Mouse (Mus musculus) liver, postnatal 0 days (tissue): Measurements from ENCODE around the gene Mylk. TPM values are rescaled to one million over a fixed set of nuclear protein-coding genes. Genes with fewer than 3 reads are reported as not detected.
"Not testable (repeated sequence)": the region's sequence is repeated elsewhere in the genome, so short reads cannot be mapped to it uniquely, and the experiment has no call there.

Experiments used
- ATAC-seq: fragments of 200-750 bp; cut with Nextera tagmentation; 2 replicates; pipeline ENCODE4 v1.8.0; 2017; ENCODE audit warnings: mild to moderate bottlenecking, moderate library complexity
- DNase-seq: peaks from one replicate; pipeline ENCODE4 v3.0.0-alpha.2; 2016
- H3K27ac ChIP-seq: fragments of 300-500 bp; sonication (generic); 2 replicates; pipeline ENCODE4 v1.5.1; 2014; ENCODE audit warnings: antibody characterized with exemption, moderate library complexity, mild to moderate bottlenecking, low read depth
- H3K27me3 ChIP-seq: fragments of 300-500 bp; sonication (generic); 2 replicates; pipeline ENCODE4 v1.6.1; 2014; ENCODE audit warnings: low read length, control low read depth, mixed read lengths; ENCODE audit not compliant: insufficient read depth
- H3K36me3 ChIP-seq: fragments of 300-500 bp; sonication (generic); replicated peaks from 2 replicates; pipeline ENCODE4 v1.6.1; 2014; ENCODE audit warnings: mild to moderate bottlenecking, control low read depth, low read length, moderate library complexity, mixed read lengths; ENCODE audit not compliant: insufficient read depth
- H3K4me1 ChIP-seq: fragments of 300-500 bp; sonication (generic); 2 replicates; pipeline ENCODE4 v1.6.1; 2014; ENCODE audit warnings: antibody characterized with exemption, mild to moderate bottlenecking, control low read depth; ENCODE audit not compliant: insufficient read depth
- H3K4me2 ChIP-seq: fragments of 300-500 bp; sonication (generic); 2 replicates; pipeline ENCODE4 v1.6.1; 2014; ENCODE audit warnings: low read depth, mild to moderate bottlenecking, low read length, moderate library complexity, mixed read lengths
- H3K4me3 ChIP-seq: fragments of 300-500 bp; sonication (generic); 2 replicates; pipeline ENCODE4 v1.5.1; 2014; ENCODE audit warnings: low read depth, low read length
- H3K9ac ChIP-seq: fragments of 300-500 bp; sonication (generic); replicated peaks from 2 replicates; pipeline ENCODE4 v1.6.1; 2014; ENCODE audit warnings: mild to moderate bottlenecking, moderate library complexity
- H3K9me3 ChIP-seq: fragments of 300-500 bp; sonication (generic); 2 replicates; pipeline ENCODE4 v1.6.1; 2016; ENCODE audit warnings: mild to moderate bottlenecking, control low read depth, low read length, mixed read lengths
- CTCF ChIP-seq: sonication (generic); IDR thresholded peaks from 2 replicates; pipeline ENCODE4 v1.5.1; 2016; ENCODE audit warnings: antibody characterized with exemption, low read depth
- EP300 ChIP-seq: IDR thresholded peaks from 2 replicates; pipeline ENCODE4 v1.6.1; 2016; ENCODE audit warnings: antibody characterized with exemption, low read depth, mild to moderate bottlenecking
- WGBS: fragments of 180-500 bp; shearing (Covaris S2); extraction: QIAGEN DNeasy Blood & Tissue Kit; methylation state at CpG from one replicate; pipeline ENCODE4 v1.1.7; 2014; ENCODE audit not compliant: insufficient replicate concordance; 5-methylcytosine and 5-hydroxymethylcytosine counted together
- polyA plus RNA-seq: library from polyadenylated mRNA; unstranded; fragments of >200 nt; fragmentation: Nextera tagmentation; extraction: Ambion mirVana; gene quantifications from 2 replicates; pipeline ENCODE4 v1.2.1, GENCODE M21; 2015

Mylk gene
- polyA plus RNA-seq, result 4.9 and 5.6 TPM in 2 replicates

- peak; percentile 95 for ATAC-seq
- Histone ChIP-seq H3K27me3 (peaks cover 8% of the 10 kb centered on the region), H3K36me3 (no peaks in the 10 kb centered on the region), H3K9me3 (no peaks in the 10 kb centered on the region), H3K27ac (no peak within 1 kb of the TSS), H3K4me3 (peak within 1 kb of the TSS; percentile 43), H3K4me1 (peaks cover 7% of the 10 kb centered on the region; the same call in 1 of the 2 replicates), H3K9ac (peak within 1 kb of the TSS; percentile 37; the same call in 1 of the 2 replicates), H3K4me2 (peak within 1 kb of the TSS; percentile 73)
- under 1% methylated on average over 47 of the region's 48 CpGs for WGBS
- DNase-seq, result peak; percentile 88
- no peak for TF ChIP-seq CTCF
- no peak for TF ChIP-seq EP300
Observed at GRCm38 (mm10) chr16:34745065-34745585, at the start of gene Mylk. TSS of gene Mylk (plus strand) at chr16:34745210.

GRCm38 (mm10) chr16:34698721-34699120 lies 46.3 kb upstream of the Mylk start:
- 67% methylated on average over 3 of the region's 3 CpGs for WGBS

GRCm38 (mm10) chr16:34700165-34700827 lies 44.7 kb upstream of the Mylk start:
- TF ChIP-seq CTCF (peak; percentile 86), EP300 (no peak)
- H3K27me3 ChIP-seq, result no peaks in the 10 kb centered on the region
- WGBS, result 21% methylated on average over 7 of the region's 7 CpGs
- peaks cover 5% of the 10 kb centered on the region; the same call in 1 of the 2 replicates for H3K36me3 ChIP-seq
- no peak overlapping the region for H3K4me3 ChIP-seq
- DNase-seq, result peak; percentile 74
- no peaks in the 10 kb centered on the region for H3K4me1 ChIP-seq
- H3K27ac ChIP-seq, result no peak overlapping the region
- no peak overlapping the region for H3K9ac ChIP-seq
- H3K9me3 ChIP-seq, result no peaks in the 10 kb centered on the region
- ATAC-seq, result peak; percentile 89
- no peak overlapping the region for H3K4me2 ChIP-seq

More at GRCm38 (mm10) chr16:34698721-34699120, 46.3 kb upstream of the Mylk start:
- H3K4me2 ChIP-seq, H3K36me3 ChIP-seq, H3K4me3 ChIP-seq, DNase-seq, ATAC-seq, H3K27ac ChIP-seq, H3K4me1 ChIP-seq, H3K27me3 ChIP-seq, H3K9me3 ChIP-seq, H3K9ac ChIP-seq: not testable (repeated sequence)

- DNase-seq, result no peak
- H3K9me3 ChIP-seq, result no peaks in the 10 kb centered on the region
- ATAC-seq, result no peak
- H3K9ac ChIP-seq, result no peak overlapping the region
- 75% methylated on average over 6 of the region's 6 CpGs for WGBS
- no peak for TF ChIP-seq CTCF
- H3K4me1 ChIP-seq, result no peaks in the 10 kb centered on the region
- no peak overlapping the region for H3K27ac ChIP-seq
- H3K27me3 ChIP-seq, result no peaks in the 10 kb centered on the region
- peaks cover 5% of the 10 kb centered on the region; the same call in 1 of the 2 replicates for H3K36me3 ChIP-seq
- no peak overlapping the region for H3K4me3 ChIP-seq
- H3K4me2 ChIP-seq, result no peak overlapping the region
Observed at GRCm38 (mm10) chr16:34700828-34701216, 44.2 kb upstream of the Mylk start.

GRCm38 (mm10) chr16:34706019-34706418 lies 39.0 kb upstream of the Mylk start:
- Histone ChIP-seq H3K36me3 (peaks cover 9% of the 10 kb centered on the region), H3K9ac (no peak overlapping the region), H3K27me3 (no peaks in the 10 kb centered on the region), H3K4me3 (no peak overlapping the region), H3K27ac (no peak overlapping the region), H3K4me2 (no peak overlapping the region), H3K9me3 (no peaks in the 10 kb centered on the region), H3K4me1 (no peaks in the 10 kb centered on the region)
- TF ChIP-seq CTCF (no peak), EP300 (no peak)
- no peak for DNase-seq
- WGBS, result 63% methylated on average over 2 of the region's 2 CpGs
- ATAC-seq, result no peak

GRCm38 (mm10) chr16:34706487-34706946 lies 38.5 kb upstream of the Mylk start:
- H3K36me3 ChIP-seq, result peaks cover 9% of the 10 kb centered on the region
- H3K27ac ChIP-seq, result peak overlapping the region; percentile 11; the same call in 1 of the 2 replicates
- H3K4me3 ChIP-seq, result no peak overlapping the region
- ATAC-seq (no peak), DNase-seq (no peak)
- no peak overlapping the region for H3K4me2 ChIP-seq
- TF ChIP-seq EP300 (no peak), CTCF (no peak)
- WGBS, result 83% methylated on average over 7 of the region's 7 CpGs
- H3K27me3 ChIP-seq, result no peaks in the 10 kb centered on the region
- H3K9me3 ChIP-seq, result no peaks in the 10 kb centered on the region
- H3K9ac ChIP-seq, result no peak overlapping the region
- H3K4me1 ChIP-seq, result no peaks in the 10 kb centered on the region
